Mouse (Mus musculus) liver, postnatal 0 days (tissue): ENCODE measurements at regions not wholly inside any gene's neighbourhood (a gene's known extent, or its start where the extent isn't known, plus 50 kb on each side); places are given as distances from the start of the nearest gene placed in this dataset.

Source experiments
- ATAC-seq: fragments of 200-750 bp; cut with Nextera tagmentation; 2 replicates; pipeline ENCODE4 v1.8.0; 2017; ENCODE audit warnings: mild to moderate bottlenecking, moderate library complexity
- DNase-seq: peaks from one replicate; pipeline ENCODE4 v3.0.0-alpha.2; 2016
- H3K27ac ChIP-seq: fragments of 300-500 bp; sonication (generic); 2 replicates; pipeline ENCODE4 v1.5.1; 2014; ENCODE audit warnings: antibody characterized with exemption, moderate library complexity, mild to moderate bottlenecking, low read depth
- H3K27me3 ChIP-seq: fragments of 300-500 bp; sonication (generic); 2 replicates; pipeline ENCODE4 v1.6.1; 2014; ENCODE audit warnings: low read length, control low read depth, mixed read lengths; ENCODE audit not compliant: insufficient read depth
- H3K36me3 ChIP-seq: fragments of 300-500 bp; sonication (generic); replicated peaks from 2 replicates; pipeline ENCODE4 v1.6.1; 2014; ENCODE audit warnings: mild to moderate bottlenecking, control low read depth, low read length, moderate library complexity, mixed read lengths; ENCODE audit not compliant: insufficient read depth
- H3K4me1 ChIP-seq: fragments of 300-500 bp; sonication (generic); 2 replicates; pipeline ENCODE4 v1.6.1; 2014; ENCODE audit warnings: antibody characterized with exemption, mild to moderate bottlenecking, control low read depth; ENCODE audit not compliant: insufficient read depth
- H3K4me2 ChIP-seq: fragments of 300-500 bp; sonication (generic); 2 replicates; pipeline ENCODE4 v1.6.1; 2014; ENCODE audit warnings: low read depth, mild to moderate bottlenecking, low read length, moderate library complexity, mixed read lengths
- H3K4me3 ChIP-seq: fragments of 300-500 bp; sonication (generic); 2 replicates; pipeline ENCODE4 v1.5.1; 2014; ENCODE audit warnings: low read depth, low read length
- H3K9ac ChIP-seq: fragments of 300-500 bp; sonication (generic); replicated peaks from 2 replicates; pipeline ENCODE4 v1.6.1; 2014; ENCODE audit warnings: mild to moderate bottlenecking, moderate library complexity
- H3K9me3 ChIP-seq: fragments of 300-500 bp; sonication (generic); 2 replicates; pipeline ENCODE4 v1.6.1; 2016; ENCODE audit warnings: mild to moderate bottlenecking, control low read depth, low read length, mixed read lengths
- CTCF ChIP-seq: sonication (generic); IDR thresholded peaks from 2 replicates; pipeline ENCODE4 v1.5.1; 2016; ENCODE audit warnings: antibody characterized with exemption, low read depth
- EP300 ChIP-seq: IDR thresholded peaks from 2 replicates; pipeline ENCODE4 v1.6.1; 2016; ENCODE audit warnings: antibody characterized with exemption, low read depth, mild to moderate bottlenecking
- WGBS: fragments of 180-500 bp; shearing (Covaris S2); extraction: QIAGEN DNeasy Blood & Tissue Kit; methylation state at CpG from one replicate; pipeline ENCODE4 v1.1.7; 2014; ENCODE audit not compliant: insufficient replicate concordance; 5-methylcytosine and 5-hydroxymethylcytosine counted together

GRCm38 (mm10) chr17:15267721-15268120, 109.0 kb downstream of the Dll1 start:
- H3K36me3 ChIP-seq, result no peaks in the 10 kb centered on the region
- no peak overlapping the region for H3K4me3 ChIP-seq
- no peak overlapping the region for H3K27ac ChIP-seq
- no peak overlapping the region for H3K9ac ChIP-seq
- H3K4me2 ChIP-seq, result no peak overlapping the region
- WGBS, result 72% methylated on average over 7 of the region's 7 CpGs
- H3K4me1 ChIP-seq, result no peaks in the 10 kb centered on the region
- H3K27me3 ChIP-seq, result no peaks in the 10 kb centered on the region
- no peak for TF ChIP-seq EP300
- no peak for TF ChIP-seq CTCF
- no peak for ATAC-seq
- H3K9me3 ChIP-seq, result no peaks in the 10 kb centered on the region
- no peak for DNase-seq

- TF ChIP-seq EP300 (no peak), CTCF (no peak)
Observed at GRCm38 (mm10) chr17:15259427-15260101, 117.1 kb downstream of the Dll1 start.

GRCm38 (mm10) chr17:15255874-15256273, 120.8 kb downstream of the Dll1 start:
- Histone ChIP-seq H3K4me2 (no peak overlapping the region), H3K4me3 (no peak overlapping the region), H3K9ac (no peak overlapping the region), H3K4me1 (no peaks in the 10 kb centered on the region), H3K36me3 (no peaks in the 10 kb centered on the region), H3K9me3 (no peaks in the 10 kb centered on the region), H3K27me3 (no peaks in the 10 kb centered on the region), H3K27ac (no peak overlapping the region)
- DNase-seq (no peak), ATAC-seq (no peak)
- TF ChIP-seq EP300, result no peak
- no peak for TF ChIP-seq CTCF
- WGBS, result 23% methylated on average over 2 of the region's 2 CpGs

More at GRCm38 (mm10) chr17:15259427-15260101, 117.1 kb downstream of the Dll1 start:
- DNase-seq (no peak), ATAC-seq (no peak)
- Histone ChIP-seq H3K36me3 (no peaks in the 10 kb centered on the region), H3K9me3 (no peaks in the 10 kb centered on the region), H3K4me3 (no peak overlapping the region), H3K4me1 (no peaks in the 10 kb centered on the region), H3K27ac (no peak overlapping the region), H3K27me3 (no peaks in the 10 kb centered on the region), H3K9ac (no peak overlapping the region), H3K4me2 (no peak overlapping the region)
- 73% methylated on average over 11 of the region's 11 CpGs for WGBS

GRCm38 (mm10) chr17:15253785-15254184, 122.9 kb downstream of the Dll1 start:
- H3K27me3 ChIP-seq, result no peaks in the 10 kb centered on the region
- no peaks in the 10 kb centered on the region for H3K36me3 ChIP-seq
- no peak overlapping the region for H3K4me2 ChIP-seq
- no peak overlapping the region for H3K27ac ChIP-seq
- H3K9me3 ChIP-seq, result no peaks in the 10 kb centered on the region
- H3K4me3 ChIP-seq, result no peak overlapping the region
- DNase-seq, result no peak
- H3K4me1 ChIP-seq, result no peaks in the 10 kb centered on the region
- H3K9ac ChIP-seq, result no peak overlapping the region
- TF ChIP-seq EP300, result no peak
- no peak for TF ChIP-seq CTCF
- ATAC-seq, result no peak
- WGBS, result 78% methylated on average over 4 of the region's 4 CpGs

GRCm38 (mm10) chr17:15253271-15253670, 123.4 kb downstream of the Dll1 start:
- no peaks in the 10 kb centered on the region for H3K36me3 ChIP-seq
- H3K4me2 ChIP-seq, result no peak overlapping the region
- ATAC-seq (no peak), DNase-seq (no peak)
- no peaks in the 10 kb centered on the region for H3K9me3 ChIP-seq
- no peak overlapping the region for H3K9ac ChIP-seq
- H3K4me3 ChIP-seq, result no peak overlapping the region
- H3K4me1 ChIP-seq, result no peaks in the 10 kb centered on the region
- H3K27ac ChIP-seq, result no peak overlapping the region
- no peak for TF ChIP-seq EP300
- TF ChIP-seq CTCF, result no peak
- WGBS, result 71% methylated on average over 1 of the region's 1 CpGs
- H3K27me3 ChIP-seq, result no peaks in the 10 kb centered on the region

- Histone ChIP-seq H3K36me3 (no peaks in the 10 kb centered on the region), H3K4me1 (no peaks in the 10 kb centered on the region), H3K4me3 (no peak overlapping the region), H3K9ac (no peak overlapping the region), H3K9me3 (no peaks in the 10 kb centered on the region), H3K4me2 (no peak overlapping the region), H3K27me3 (0 out of 2 replicates have a peak, but pooled peaks cover 5% of the 10 kb centered on the region), H3K27ac (no peak overlapping the region)
- ATAC-seq, result no peak
- WGBS, result 36% methylated on average over 2 of the region's 2 CpGs
- no peak for DNase-seq
- TF ChIP-seq CTCF (no peak), EP300 (no peak)
Observed at GRCm38 (mm10) chr17:15252187-15252586, 124.5 kb downstream of the Dll1 start.
